Mouse (Mus musculus) kidney, postnatal 0 days (tissue): ENCODE measurements around the gene Slc25a11. TPM values are rescaled to one million over a fixed set of nuclear protein-coding genes. Genes with fewer than 3 reads are reported as not detected.

Experiments used
- ATAC-seq: fragments of 200-750 bp; cut with Nextera tagmentation; replicated peaks from 2 replicates; pipeline ENCODE4 v1.8.0; 2017; ENCODE audit warnings: low read depth, moderate number of reproducible peaks, moderate TSS enrichment, moderate library complexity; ENCODE audit not compliant: low FRiP score
- DNase-seq: peaks from one replicate; pipeline ENCODE4 v3.0.0-alpha.2; 2016; ENCODE audit warnings: low spot score
- H3K27ac ChIP-seq: fragments of 300-500 bp; sonication (generic); 2 replicates; pipeline ENCODE4 v1.5.1; 2014; ENCODE audit warnings: mild to moderate bottlenecking
- H3K27me3 ChIP-seq: fragments of 300-500 bp; sonication (generic); 2 replicates; pipeline ENCODE4 v1.6.1; 2014; ENCODE audit warnings: low read length, mixed read lengths; ENCODE audit not compliant: insufficient read depth
- H3K36me3 ChIP-seq: fragments of 300-500 bp; sonication (generic); 2 replicates; pipeline ENCODE4 v1.6.1; 2014; ENCODE audit warnings: low read length, mixed read lengths; ENCODE audit not compliant: insufficient read depth
- H3K4me1 ChIP-seq: fragments of 300-500 bp; sonication (generic); replicated peaks from 2 replicates; pipeline ENCODE4 v1.6.1; 2014; ENCODE audit warnings: antibody characterized with exemption, low read length, mixed read lengths; ENCODE audit not compliant: insufficient read depth
- H3K4me2 ChIP-seq: fragments of 300-500 bp; sonication (generic); 2 replicates; pipeline ENCODE4 v1.6.1; 2014; ENCODE audit warnings: mild to moderate bottlenecking, low read length, moderate library complexity, mixed read lengths
- H3K4me3 ChIP-seq: fragments of 300-500 bp; sonication (generic); replicated peaks from 2 replicates; pipeline ENCODE4 v1.5.1; 2014; ENCODE audit warnings: low read depth, low read length
- H3K9ac ChIP-seq: fragments of 300-500 bp; sonication (generic); 2 replicates; pipeline ENCODE4 v1.6.1; 2014; ENCODE audit warnings: low read depth, low read length
- H3K9me3 ChIP-seq: fragments of 300-500 bp; sonication (generic); replicated peaks from 2 replicates; pipeline ENCODE4 v1.6.1; 2016; ENCODE audit warnings: low read length, inconsistent platforms, mixed read lengths
- CTCF ChIP-seq: IDR thresholded peaks from 2 replicates; pipeline ENCODE4 v1.5.1; 2016; ENCODE audit warnings: antibody characterized with exemption, low read depth, mild to moderate bottlenecking, moderate library complexity
- WGBS: fragments of 180-500 bp; shearing (Covaris S2); extraction: QIAGEN DNeasy Blood & Tissue Kit; methylation state at CpG from one replicate; pipeline ENCODE4 v1.1.7; 2014; 5-methylcytosine and 5-hydroxymethylcytosine counted together
- polyA plus RNA-seq: library from polyadenylated mRNA; unstranded; fragments of >200 nt; fragmentation: Nextera tagmentation; extraction: Ambion mirVana; gene quantifications from 2 replicates; pipeline ENCODE4 v1.2.1, GENCODE M21; 2015

The Slc25a11 gene
- polyA plus RNA-seq, 1 experiment from 2014 or later, result 227 TPM

DNA sequence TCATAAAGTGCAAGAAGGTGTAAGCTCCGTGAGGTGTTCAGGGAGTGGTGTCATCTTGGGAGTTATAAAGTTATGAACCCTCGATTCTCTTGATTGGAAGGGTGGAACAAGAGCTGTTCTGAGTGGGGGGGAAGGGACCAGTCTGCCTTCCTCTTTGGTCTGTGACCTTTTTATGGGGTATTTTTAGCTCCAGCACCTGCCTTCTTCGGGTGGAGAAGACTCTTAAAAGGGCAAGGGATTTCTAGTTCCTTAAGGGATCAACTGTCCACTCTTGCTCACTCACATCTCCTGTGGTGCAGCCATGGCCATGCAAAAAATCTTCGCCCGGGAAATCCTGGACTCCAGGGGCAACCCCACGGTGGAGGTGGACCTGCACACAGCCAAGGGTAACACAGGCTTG lies 10.3 kb upstream of the Slc25a11 start:
- Histone ChIP-seq H3K9me3 (no peaks in the 10 kb centered on the region), H3K27ac (no peak overlapping the region), H3K36me3 (peaks cover 10% of the 10 kb centered on the region; the same call in 1 of the 2 replicates), H3K4me1 (peaks cover 22% of the 10 kb centered on the region), H3K27me3 (no peaks in the 10 kb centered on the region), H3K9ac (no peak overlapping the region), H3K4me3 (no peak overlapping the region), H3K4me2 (0 out of 2 replicates have a peak overlapping the region, but pooled peaks have one; percentile 14)
- no peak for TF ChIP-seq CTCF
- DNase-seq (no peak), ATAC-seq (no peak)
- 34% methylated on average over 6 of the region's 6 CpGs for WGBS

DNA sequence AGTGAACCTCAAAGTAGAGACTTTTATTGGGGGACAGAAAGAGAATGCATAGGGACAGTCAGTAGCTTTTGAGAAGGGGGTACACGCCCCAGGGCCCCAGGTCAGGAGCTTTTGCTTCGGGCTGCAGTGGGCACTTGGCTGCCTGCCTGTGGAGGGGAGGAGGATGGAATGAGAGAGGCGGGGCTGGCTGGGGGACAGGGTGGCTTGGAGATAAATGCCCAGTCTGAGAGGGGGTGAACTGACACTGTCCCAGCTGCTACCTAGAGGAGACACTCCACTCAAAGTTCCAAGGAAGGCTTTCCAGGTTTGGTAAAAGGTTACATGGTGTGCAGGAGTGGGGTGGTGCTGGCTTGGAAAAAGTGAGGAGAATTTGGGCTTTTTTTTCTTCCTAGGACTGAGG lies 9.7 kb upstream of the Slc25a11 start, which contains the start of gene Eno3:
Gene Eno3, plus strand, starts transcription at position 239 of the 400 bp plus-strand sequence.
- ATAC-seq, result no peak
- no peaks in the 10 kb centered on the region for H3K27me3 ChIP-seq
- H3K9me3 ChIP-seq, result no peaks in the 10 kb centered on the region
- H3K9ac ChIP-seq, result peak within 1 kb of the TSS; percentile 98
- H3K4me2 ChIP-seq, result peak within 1 kb of the TSS; percentile 90
- no peak for DNase-seq
- peaks cover 9% of the 10 kb centered on the region; the same call in 1 of the 2 replicates for H3K36me3 ChIP-seq
- no peak for TF ChIP-seq CTCF
- peak within 1 kb of the TSS; percentile 91 for H3K4me3 ChIP-seq
- peaks cover 27% of the 10 kb centered on the region for H3K4me1 ChIP-seq
- 30% methylated on average over 3 of the region's 3 CpGs for WGBS
- peak within 1 kb of the TSS; percentile 99 for H3K27ac ChIP-seq

DNA sequence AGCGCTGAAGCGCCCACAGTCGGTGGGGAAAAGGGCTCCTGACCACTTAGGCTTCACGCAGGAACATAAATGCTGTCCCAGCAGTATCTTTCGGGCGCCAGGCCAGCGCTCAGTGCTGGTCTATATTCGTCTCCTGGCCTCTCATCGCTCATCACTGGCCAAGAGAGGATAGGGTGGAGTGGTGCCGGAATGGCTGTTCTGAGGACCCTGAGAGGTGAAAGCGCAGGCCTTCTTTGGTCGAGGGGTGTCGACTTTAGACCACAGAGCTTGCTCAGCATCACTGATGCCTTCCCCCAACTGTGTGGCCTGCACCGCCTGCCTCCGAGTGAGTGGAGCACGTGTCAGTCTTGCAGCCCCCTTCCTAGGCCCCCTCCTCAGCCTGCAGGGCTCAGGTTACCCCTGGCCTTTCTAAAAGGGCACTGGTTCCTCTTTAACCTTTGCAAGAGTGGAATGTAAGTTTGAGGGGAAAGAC lies 9.2 kb upstream of the Slc25a11 start:
- no peak for DNase-seq
- 15% methylated on average over 16 of the region's 16 CpGs for WGBS

DNA sequence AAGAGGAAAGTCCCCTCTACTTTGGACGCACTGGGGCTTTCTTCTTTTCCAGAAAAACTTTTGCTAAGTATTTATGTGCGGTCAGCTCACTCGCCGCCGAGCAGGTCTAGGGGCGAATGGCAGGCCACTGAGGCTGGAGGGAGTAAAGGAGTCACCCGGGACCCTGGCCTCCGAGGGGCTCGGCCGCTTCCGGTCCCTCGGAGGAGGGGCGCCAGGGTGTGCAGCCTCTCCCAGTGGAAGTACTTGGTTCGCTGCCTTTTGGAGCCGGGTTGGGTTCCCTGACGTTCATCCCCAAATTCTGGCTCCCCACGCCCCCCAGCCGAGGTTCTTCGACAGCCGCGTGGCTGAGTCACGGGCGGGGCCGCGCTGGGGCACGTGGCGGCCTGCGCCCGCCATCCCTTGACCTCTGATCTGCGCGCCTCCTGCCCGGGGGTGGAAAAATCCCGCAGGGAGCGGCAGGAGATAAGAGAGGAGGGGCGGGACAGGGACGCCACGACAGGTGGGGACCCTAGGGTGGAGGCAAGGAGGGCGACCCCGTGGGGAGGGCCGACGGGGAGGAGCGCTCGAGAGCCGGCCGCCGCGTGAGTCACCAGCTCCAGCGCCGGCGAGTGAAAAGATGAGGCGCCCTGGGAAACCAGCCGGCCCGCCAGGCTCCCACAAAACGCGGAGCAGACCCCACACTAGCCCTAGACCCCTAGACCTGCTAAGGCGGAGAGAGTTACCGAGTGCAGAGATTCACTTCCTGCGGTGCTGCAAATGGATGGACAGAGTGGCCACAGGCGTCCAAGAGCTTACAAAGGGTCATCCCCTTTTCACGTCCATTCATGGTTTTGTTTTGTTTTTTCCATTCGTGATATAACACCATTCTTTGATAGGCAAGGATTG lies 8.5 kb upstream of the Slc25a11 start:
- DNase-seq (peak; percentile 72), ATAC-seq (0 out of 2 replicates have a peak, but pooled peaks have one; percentile 16)
- H3K4me1 ChIP-seq, result peaks cover 29% of the 10 kb centered on the region
- WGBS, result under 1% methylated on average over 58 of the region's 61 CpGs
- peak overlapping the region; percentile 90 for H3K4me2 ChIP-seq
- no peaks in the 10 kb centered on the region for H3K27me3 ChIP-seq
- H3K27ac ChIP-seq, result peak overlapping the region; percentile 99
- no peak for TF ChIP-seq CTCF
- peaks cover 14% of the 10 kb centered on the region; the same call in 1 of the 2 replicates for H3K36me3 ChIP-seq
- H3K9me3 ChIP-seq, result no peaks in the 10 kb centered on the region
- H3K9ac ChIP-seq, result peak overlapping the region; percentile 98
- H3K4me3 ChIP-seq, result peak overlapping the region; percentile 91

More for the DNA sequence above, 9.2 kb upstream of the Slc25a11 start:
- Histone ChIP-seq H3K9me3 (no peaks in the 10 kb centered on the region), H3K4me3 (peak overlapping the region; percentile 91), H3K27ac (peak overlapping the region; percentile 99; the same call in 1 of the 2 replicates), H3K36me3 (peaks cover 9% of the 10 kb centered on the region; the same call in 1 of the 2 replicates), H3K9ac (peak overlapping the region; percentile 98; the same call in 1 of the 2 replicates), H3K4me1 (peaks cover 29% of the 10 kb centered on the region), H3K27me3 (no peaks in the 10 kb centered on the region), H3K4me2 (peak overlapping the region; percentile 90)
- TF ChIP-seq CTCF, result no peak
- ATAC-seq, result no peak

DNA sequence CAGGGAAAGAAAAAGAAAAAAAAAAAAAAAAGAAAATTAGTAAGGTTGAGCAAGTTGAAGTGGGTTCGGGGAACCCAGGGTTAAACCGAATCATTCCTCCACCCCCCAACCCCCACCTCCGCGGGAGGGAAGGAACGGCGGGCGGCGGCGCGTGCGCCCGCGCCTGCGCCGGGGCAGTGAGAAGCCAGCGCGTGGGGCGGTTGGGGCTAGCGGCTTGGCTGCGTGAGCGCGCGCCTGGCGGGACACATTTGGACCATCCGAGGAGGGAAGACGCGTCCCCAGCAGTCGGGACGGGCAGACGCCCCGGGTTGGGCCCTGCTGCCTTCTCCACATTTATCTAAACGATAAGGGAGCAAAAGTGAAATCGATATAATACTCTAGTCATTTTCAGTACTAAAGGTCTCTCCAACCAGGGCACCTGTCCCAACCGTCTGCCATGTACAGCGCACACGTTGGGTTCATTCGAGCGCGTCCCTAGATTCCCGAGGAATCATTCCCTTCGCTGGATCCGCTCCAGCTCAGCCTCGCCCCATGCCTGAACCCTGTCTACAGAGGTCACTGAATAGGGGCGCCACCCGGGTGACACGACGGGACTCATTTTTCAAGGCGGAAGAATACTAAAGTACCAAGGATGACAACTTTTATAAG lies 7.8 kb upstream of the Slc25a11 start:
- Histone ChIP-seq H3K27me3 (no peaks in the 10 kb centered on the region), H3K9ac (peak overlapping the region; percentile 98), H3K27ac (peak overlapping the region; percentile 99), H3K4me2 (peak overlapping the region; percentile 90), H3K9me3 (no peaks in the 10 kb centered on the region), H3K4me1 (peaks cover 29% of the 10 kb centered on the region), H3K36me3 (peaks cover 22% of the 10 kb centered on the region), H3K4me3 (peak overlapping the region; percentile 91)
- no peak for TF ChIP-seq CTCF
- WGBS, result under 1% methylated on average over 48 of the region's 48 CpGs
- ATAC-seq, result peak; percentile 49
- DNase-seq, result peak; percentile 87
